Mouse (Mus musculus) megakaryocyte, embryonic 14.5 days (primary cell): ENCODE data around the gene Pcnt. TPM values are rescaled to one million over a fixed set of nuclear protein-coding genes. Genes with fewer than 3 reads are reported as not detected.

Experiments used
- H3K27me3 ChIP-seq: replicated peaks from 2 replicates; pipeline ENCODE3; 2012; ENCODE audit warnings: inconsistent platforms
- H3K36me3 ChIP-seq: replicated peaks from 2 replicates; pipeline ENCODE3; 2012; ENCODE audit warnings: low read length, inconsistent platforms, mixed read lengths
- H3K4me1 ChIP-seq: 2 replicates; pipeline ENCODE4 v1.6.1; 2012; ENCODE audit warnings: inconsistent platforms
- H3K4me3 ChIP-seq: replicated peaks from 2 replicates; pipeline ENCODE3; 2012; ENCODE audit warnings: moderate library complexity, mild to moderate bottlenecking, inconsistent platforms
- H3K9me3 ChIP-seq: 2 replicates; pipeline ENCODE4 v1.6.1; 2012; ENCODE audit warnings: inconsistent platforms
- FLI1 ChIP-seq: IDR thresholded peaks from 2 replicates; pipeline ENCODE4 v1.6.1; 2012; ENCODE audit warnings: low read length, inconsistent platforms, mixed read lengths
- GATA1 ChIP-seq: IDR thresholded peaks from 3 replicates; pipeline ENCODE4 v1.6.1; 2012; ENCODE audit warnings: mixed read lengths, low read length, inconsistent platforms, borderline replicate concordance
- polyA plus RNA-seq: library from polyadenylated mRNA; stranded (reverse); fragments of >175 nt; gene quantifications from 2 replicates; pipeline ENCODE4 v1.2.3, GENCODE M21; 2012; ENCODE audit warnings: low replicate concordance; ENCODE audit not compliant: insufficient read depth

Gene Pcnt
- polyA plus RNA-seq, 1 experiment, result 32.3 TPM

GRCm38 (mm10) chr10:76462312-76462711, 19.7 kb upstream of the Pcnt start:
- H3K36me3 ChIP-seq, result peaks cover 52% of the 10 kb centered on the region
- peaks cover 32% of the 10 kb centered on the region for H3K9me3 ChIP-seq
- H3K27me3 ChIP-seq, result peaks cover 2% of the 10 kb centered on the region
- H3K4me3 ChIP-seq, result no peak overlapping the region
- no peaks in the 10 kb centered on the region for H3K4me1 ChIP-seq
- TF ChIP-seq GATA1 (no peak), FLI1 (no peak)

GRCm38 (mm10) chr10:76461255-76461654, 18.7 kb upstream of the Pcnt start:
- Histone ChIP-seq H3K27me3 (peaks cover 4% of the 10 kb centered on the region), H3K4me1 (no peaks in the 10 kb centered on the region), H3K4me3 (no peak overlapping the region), H3K9me3 (peaks cover 32% of the 10 kb centered on the region), H3K36me3 (peaks cover 47% of the 10 kb centered on the region)
- TF ChIP-seq FLI1 (no peak), GATA1 (no peak)

GRCm38 (mm10) chr10:76455289-76455688, 12.7 kb upstream of the Pcnt start:
- Histone ChIP-seq H3K27me3 (peaks cover 10% of the 10 kb centered on the region), H3K4me1 (0 out of 2 replicates have a peak, but pooled peaks cover 5% of the 10 kb centered on the region), H3K4me3 (no peak overlapping the region), H3K36me3 (peaks cover 4% of the 10 kb centered on the region), H3K9me3 (peaks cover 26% of the 10 kb centered on the region)
- TF ChIP-seq FLI1 (no peak), GATA1 (no peak)

GRCm38 (mm10) chr10:76448851-76449250, 6.3 kb upstream of the Pcnt start, which contains the start of gene 2610028H24Rik:
Gene 2610028H24Rik, plus strand, starts transcription at chr10:76449081.
- H3K9me3 ChIP-seq, result no peaks in the 10 kb centered on the region
- no peaks in the 10 kb centered on the region for H3K36me3 ChIP-seq
- TF ChIP-seq GATA1 (no peak), FLI1 (no peak)
- no peak within 1 kb of the TSS for H3K4me3 ChIP-seq
- H3K27me3 ChIP-seq, result peaks cover 6% of the 10 kb centered on the region
- peaks cover 46% of the 10 kb centered on the region for H3K4me1 ChIP-seq

GRCm38 (mm10) chr10:76447406-76448229, 5.0 kb upstream of the Pcnt start:
- Histone ChIP-seq H3K4me1 (peaks cover 56% of the 10 kb centered on the region), H3K4me3 (no peak overlapping the region), H3K9me3 (no peaks in the 10 kb centered on the region), H3K36me3 (no peaks in the 10 kb centered on the region), H3K27me3 (peaks cover 4% of the 10 kb centered on the region)
- TF ChIP-seq FLI1 (no peak), GATA1 (no peak)

- no peak for TF ChIP-seq GATA1
- no peak for TF ChIP-seq FLI1
- Histone ChIP-seq H3K27me3 (peaks cover 4% of the 10 kb centered on the region), H3K4me1 (peaks cover 62% of the 10 kb centered on the region), H3K9me3 (no peaks in the 10 kb centered on the region), H3K4me3 (peak overlapping the region; percentile 47), H3K36me3 (peaks cover under 1% of the 10 kb centered on the region)
These were observed 3.6 kb upstream of the Pcnt start for GRCm38 (mm10) chr10:76445996-76446681.

- H3K36me3 ChIP-seq, result peaks cover 58% of the 10 kb centered on the region
- no peaks in the 10 kb centered on the region for H3K27me3 ChIP-seq
- no peaks in the 10 kb centered on the region for H3K9me3 ChIP-seq
- peak within 1 kb of the TSS; percentile 87 for H3K4me3 ChIP-seq
- peaks cover 42% of the 10 kb centered on the region for H3K4me1 ChIP-seq
- no peak for TF ChIP-seq FLI1
- no peak for TF ChIP-seq GATA1
These were observed 2.3 kb downstream of the Pcnt start, which contains the start of gene AC141477.1 for GRCm38 (mm10) chr10:76440281-76440680. Gene AC141477.1, minus strand, starts transcription at chr10:76440444.

GRCm38 (mm10) chr10:76439107-76439890, 3.3 kb downstream of the Pcnt start:
- Histone ChIP-seq H3K9me3 (no peaks in the 10 kb centered on the region), H3K36me3 (peaks cover 68% of the 10 kb centered on the region), H3K4me1 (peaks cover 35% of the 10 kb centered on the region), H3K4me3 (no peak overlapping the region), H3K27me3 (no peaks in the 10 kb centered on the region)
- TF ChIP-seq GATA1 (no peak), FLI1 (no peak)

GRCm38 (mm10) chr10:76433925-76434324, 8.7 kb downstream of the Pcnt start:
- Histone ChIP-seq H3K27me3 (no peaks in the 10 kb centered on the region), H3K4me3 (no peak overlapping the region), H3K36me3 (peaks cover 98% of the 10 kb centered on the region), H3K9me3 (no peaks in the 10 kb centered on the region), H3K4me1 (no peaks in the 10 kb centered on the region)
- TF ChIP-seq GATA1 (no peak), FLI1 (no peak)

- H3K27me3 ChIP-seq, result no peaks in the 10 kb centered on the region
- H3K4me3 ChIP-seq, result no peak overlapping the region
- TF ChIP-seq FLI1 (no peak), GATA1 (no peak)
- H3K36me3 ChIP-seq, result peaks cover 97% of the 10 kb centered on the region
- no peaks in the 10 kb centered on the region for H3K4me1 ChIP-seq
- H3K9me3 ChIP-seq, result no peaks in the 10 kb centered on the region
These were observed 16.9 kb downstream of the Pcnt start for GRCm38 (mm10) chr10:76425674-76426073.
